Mouse (Mus musculus) testis, adult 2 months (tissue): Measurements from ENCODE around the gene Fbxo31. TPM values are rescaled to one million over a fixed set of nuclear protein-coding genes. Genes with fewer than 3 reads are reported as not detected.

Experiments
- H3K27ac ChIP-seq: fragments of 200-500 bp; 2 replicates; pipeline ENCODE4 v1.5.1; 2012; ENCODE audit warnings: low read depth, low read length; ENCODE audit not compliant: control insufficient read depth, insufficient read depth
- H3K27me3 ChIP-seq: fragments of 200-500 bp; 2 replicates; pipeline ENCODE4 v1.6.1; 2012; ENCODE audit warnings: mild to moderate bottlenecking, low read length, moderate library complexity; ENCODE audit not compliant: control insufficient read depth, insufficient read depth
- H3K36me3 ChIP-seq: fragments of 200-500 bp; 2 replicates; pipeline ENCODE4 v1.6.1; 2012; ENCODE audit warnings: mild to moderate bottlenecking, low read length; ENCODE audit not compliant: control insufficient read depth, insufficient read depth
- H3K4me1 ChIP-seq: fragments of 200-500 bp; 2 replicates; pipeline ENCODE4 v1.6.1; 2012; ENCODE audit warnings: low read length; ENCODE audit not compliant: control insufficient read depth, insufficient read depth
- H3K4me3 ChIP-seq: fragments of 200-500 bp; 2 replicates; pipeline ENCODE4 v1.5.1; 2012; ENCODE audit warnings: low read depth, mild to moderate bottlenecking, low read length, moderate library complexity, mixed read lengths; ENCODE audit not compliant: control insufficient read depth
- CTCF ChIP-seq: fragments of 200-500 bp; IDR thresholded peaks from 2 replicates; pipeline ENCODE4 v1.5.1; 2012; ENCODE audit warnings: low read depth, mild to moderate bottlenecking, inconsistent platforms, low read length, moderate library complexity; ENCODE audit not compliant: control insufficient read depth, insufficient read depth, insufficient replicate concordance
- POLR2A ChIP-seq: fragments of 200-500 bp; IDR thresholded peaks from 2 replicates; pipeline ENCODE4 v1.6.1; 2012; ENCODE audit warnings: low read depth, mild to moderate bottlenecking, inconsistent platforms, low read length, moderate library complexity; ENCODE audit not compliant: control insufficient read depth
- polyA plus RNA-seq: library from polyadenylated mRNA; depleted of rRNA; stranded (reverse); fragments of >200 nt; gene quantifications from 2 replicates; pipeline ENCODE4 v1.2.3, GENCODE M21; 2012; rRNA removed

Fbxo31 gene
- polyA plus RNA-seq, result 6.1 and 6.8 TPM in 2 replicates

DNA sequence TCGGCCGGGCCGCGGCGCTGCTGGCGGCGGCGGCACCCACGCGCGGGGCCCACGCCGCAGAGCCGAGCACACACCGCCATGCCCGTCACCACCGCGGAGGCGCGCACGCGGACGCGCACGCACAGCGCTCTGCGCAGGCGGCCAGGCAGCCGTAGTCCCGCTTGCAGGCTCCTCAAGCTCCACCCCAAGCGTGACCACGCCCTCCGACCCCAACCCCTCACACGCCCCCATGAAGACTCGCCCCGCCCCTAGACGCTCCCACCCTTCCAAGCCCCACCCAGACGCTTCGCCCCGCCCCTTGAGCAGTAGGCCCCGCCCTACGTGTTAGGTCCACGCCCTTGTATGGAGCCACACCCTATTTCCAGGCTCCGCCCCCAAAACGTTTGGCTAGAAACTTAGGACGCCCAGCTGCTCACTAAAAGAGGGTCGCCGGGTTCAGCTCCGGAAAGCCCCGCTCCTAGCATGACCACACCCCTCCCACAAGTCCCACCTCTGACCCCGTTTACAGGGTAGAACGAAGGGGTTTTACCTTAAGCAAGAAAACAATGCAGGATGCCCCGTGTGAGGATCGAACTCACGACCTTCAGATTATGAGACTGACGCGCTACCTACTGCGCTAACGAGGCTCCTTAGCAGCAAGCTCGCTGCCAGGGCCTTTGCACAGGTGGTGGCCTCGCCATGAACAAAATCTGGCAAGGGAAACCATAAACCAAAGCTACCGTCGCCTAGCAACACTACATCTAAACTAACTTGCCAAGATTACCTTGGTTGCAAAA is at the start of gene Fbxo31:
Fbxo31 (minus strand) TSS at position 131 of the 776 bp plus-strand sequence.
- H3K27ac ChIP-seq, result peak within 1 kb of the TSS; percentile 60
- peak within 1 kb of the TSS; percentile 98 for H3K4me3 ChIP-seq
- TF ChIP-seq CTCF (no peak), POLR2A (peak; percentile 68)
- H3K27me3 ChIP-seq, result no peaks in the 10 kb centered on the region
- peaks cover 14% of the 10 kb centered on the region for H3K4me1 ChIP-seq
- H3K36me3 ChIP-seq, result no peaks in the 10 kb centered on the region

DNA sequence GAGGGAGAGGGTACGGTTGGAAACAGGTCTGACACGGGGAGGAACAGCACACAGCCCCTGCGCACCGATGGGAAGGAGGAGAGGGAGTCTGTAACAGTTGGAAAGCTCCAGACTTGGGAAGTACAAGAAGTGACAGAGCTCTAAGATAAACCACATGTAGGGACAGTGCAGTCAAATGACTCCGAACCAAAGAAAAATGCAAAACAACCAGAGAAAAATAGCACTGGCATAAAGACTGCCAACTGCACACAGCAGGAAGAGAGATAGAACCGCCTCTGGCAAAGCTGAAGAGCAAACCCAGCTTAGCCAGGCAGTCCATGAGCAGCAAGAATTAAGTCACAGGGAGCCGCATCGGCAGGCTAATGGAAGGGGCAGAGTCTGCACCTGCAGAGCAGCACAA is 44.4 kb upstream of the Fbxo31 start:
- Histone ChIP-seq H3K4me3 (no peak overlapping the region), H3K4me1 (no peaks in the 10 kb centered on the region), H3K36me3 (no peaks in the 10 kb centered on the region), H3K27me3 (no peaks in the 10 kb centered on the region), H3K27ac (no peak overlapping the region)
- TF ChIP-seq CTCF, result no peak
- no peak for TF ChIP-seq POLR2A

GRCm38 (mm10) chr8:121621879-121622278 is 43.3 kb upstream of the Fbxo31 start:
- no peak for TF ChIP-seq POLR2A
- no peak for TF ChIP-seq CTCF
- H3K27ac ChIP-seq, result no peak overlapping the region
- H3K36me3 ChIP-seq, result no peaks in the 10 kb centered on the region; the same call in none of the 2 replicates
- no peaks in the 10 kb centered on the region for H3K27me3 ChIP-seq
- H3K4me1 ChIP-seq, result no peaks in the 10 kb centered on the region
- H3K4me3 ChIP-seq, result no peak overlapping the region

DNA sequence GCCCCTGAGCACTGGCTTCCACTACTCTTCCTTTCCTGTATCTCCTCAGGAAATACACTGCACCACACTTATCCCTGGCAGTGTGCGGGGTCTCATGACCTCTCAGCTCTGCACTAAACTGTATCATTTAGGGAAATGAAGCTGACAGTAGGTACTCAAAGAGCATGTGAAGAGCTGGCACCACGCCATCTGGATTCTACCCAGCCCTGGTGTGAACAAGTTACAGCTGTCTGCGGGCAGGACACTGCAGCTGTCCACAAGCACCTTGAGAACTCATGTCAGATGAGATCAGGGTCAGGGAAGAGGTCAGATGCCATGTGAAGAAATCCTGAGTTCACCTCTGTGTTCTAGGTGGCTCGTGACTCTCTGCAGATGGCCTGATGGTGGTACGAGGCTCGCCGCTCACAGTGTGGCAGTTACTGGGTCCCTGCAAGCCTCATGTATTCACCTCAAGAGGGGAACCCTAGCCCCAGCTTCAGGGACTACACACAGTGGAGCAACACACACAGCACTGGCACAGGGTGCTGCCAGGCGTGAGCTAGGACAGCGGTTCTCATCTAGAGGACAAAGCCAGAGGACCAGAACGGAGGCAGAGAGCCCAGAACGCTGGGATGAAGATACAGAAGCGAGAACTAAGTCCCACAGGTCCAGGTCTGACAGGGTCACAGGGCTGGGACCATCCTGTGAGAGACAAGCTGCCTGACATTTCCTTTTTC is 42.4 kb upstream of the Fbxo31 start:
- Histone ChIP-seq H3K4me3 (no peak overlapping the region), H3K4me1 (no peaks in the 10 kb centered on the region), H3K36me3 (no peaks in the 10 kb centered on the region; the same call in none of the 2 replicates), H3K27ac (no peak overlapping the region), H3K27me3 (no peaks in the 10 kb centered on the region)
- TF ChIP-seq POLR2A, result no peak
- no peak for TF ChIP-seq CTCF

DNA sequence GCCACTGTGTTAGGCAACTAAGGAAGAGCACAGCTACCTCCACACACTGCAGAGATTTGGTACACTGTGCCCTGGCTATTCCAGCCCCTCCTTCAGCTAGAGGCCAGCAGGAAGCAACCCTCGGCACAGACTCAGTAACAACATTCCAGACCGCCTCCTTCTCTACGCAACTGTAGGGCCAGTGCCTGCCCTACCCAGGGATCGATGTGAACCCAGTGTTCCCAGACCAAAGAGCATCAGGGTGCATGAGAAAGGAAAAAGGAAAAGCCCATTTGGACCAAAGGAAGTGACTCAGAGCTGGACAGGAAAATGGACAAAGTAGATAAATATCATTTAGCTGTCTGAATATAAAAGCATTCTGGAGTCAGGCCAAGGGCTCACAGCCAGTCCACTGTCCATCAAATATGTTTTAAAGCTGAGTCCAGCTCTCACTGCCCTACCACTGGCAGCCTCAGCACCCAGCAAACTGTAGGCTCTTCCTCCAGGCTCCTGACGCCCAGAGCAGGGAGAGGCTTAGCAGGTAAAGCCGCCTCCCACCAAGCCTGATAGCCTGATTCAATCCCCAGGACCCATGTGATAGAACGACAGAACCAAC is 40.9 kb upstream of the Fbxo31 start:
- TF ChIP-seq CTCF (no peak), POLR2A (no peak)
- H3K36me3 ChIP-seq, result no peaks in the 10 kb centered on the region; the same call in none of the 2 replicates
- H3K27me3 ChIP-seq, result no peaks in the 10 kb centered on the region
- peaks cover 5% of the 10 kb centered on the region for H3K4me1 ChIP-seq
- peak overlapping the region; percentile 36 for H3K27ac ChIP-seq
- H3K4me3 ChIP-seq, result no peak overlapping the region

DNA sequence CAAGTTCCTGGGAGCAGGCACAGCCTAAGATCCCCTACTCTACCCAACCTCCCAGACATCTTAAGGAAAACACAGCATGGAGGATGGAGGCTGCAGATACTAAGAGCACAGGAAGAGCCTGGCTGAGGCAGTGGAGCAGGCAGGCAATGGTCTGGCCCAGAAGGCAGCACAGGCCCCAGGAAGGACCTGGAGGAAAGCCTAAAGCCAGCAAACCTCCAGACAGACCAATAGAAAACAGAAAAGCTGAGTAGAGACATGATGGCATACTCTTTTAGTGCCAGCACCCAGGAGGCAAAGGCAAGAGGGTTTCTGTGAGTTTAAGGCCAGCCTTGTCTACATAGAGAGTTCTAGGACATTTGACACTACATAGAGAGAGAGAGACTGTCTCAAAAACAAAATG is 34.8 kb upstream of the Fbxo31 start:
- Histone ChIP-seq H3K36me3 (no peaks in the 10 kb centered on the region; the same call in none of the 2 replicates), H3K27me3 (no peaks in the 10 kb centered on the region), H3K4me3 (no peak overlapping the region), H3K4me1 (peaks cover 5% of the 10 kb centered on the region), H3K27ac (no peak overlapping the region)
- no peak for TF ChIP-seq POLR2A
- no peak for TF ChIP-seq CTCF

- peaks cover 2% of the 10 kb centered on the region for H3K4me1 ChIP-seq
- TF ChIP-seq POLR2A (no peak), CTCF (no peak)
- no peak overlapping the region for H3K4me3 ChIP-seq
- no peaks in the 10 kb centered on the region for H3K27me3 ChIP-seq
- no peak overlapping the region for H3K27ac ChIP-seq
- H3K36me3 ChIP-seq, result no peaks in the 10 kb centered on the region; the same call in none of the 2 replicates
These were observed 31.3 kb upstream of the Fbxo31 start for GRCm38 (mm10) chr8:121609916-121610315.
